Mouse (Mus musculus): ENCODE measurements at regions not wholly inside any gene's neighbourhood (a gene's known extent, or its start where the extent isn't known, plus 50 kb on each side); places are given as distances from the start of the nearest gene placed in this dataset.
"Not testable (repeated sequence)": the region's sequence is repeated elsewhere in the genome, so short reads cannot be mapped to it uniquely, and the experiment has no call there.

DNA sequence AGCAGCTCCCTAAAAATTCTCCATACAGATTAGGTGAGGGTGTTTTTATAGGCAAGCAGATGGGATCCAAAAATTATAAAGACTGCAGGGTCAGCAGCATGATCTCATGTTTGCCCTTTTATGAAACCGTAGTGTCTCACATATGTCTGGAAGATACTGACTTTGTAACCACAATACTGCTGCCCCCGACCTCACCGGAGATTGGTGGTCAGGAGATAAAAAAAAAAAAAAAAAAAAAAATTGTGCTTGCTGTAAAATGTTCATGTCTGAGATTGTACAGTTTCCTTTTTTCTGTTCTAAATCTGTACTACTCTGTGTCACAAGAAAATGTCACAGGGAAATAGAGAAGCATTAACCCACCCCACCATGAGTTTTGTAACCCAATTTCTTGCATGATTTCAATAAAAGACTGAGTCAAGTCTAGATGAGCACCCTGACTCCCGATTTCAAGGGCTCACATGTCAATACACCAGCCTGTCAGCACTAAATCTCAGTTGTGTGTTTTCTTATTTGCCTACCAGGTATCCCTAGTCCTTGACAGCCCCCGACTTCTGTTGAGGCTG is 169.5 kb upstream of the Ipo5 start:
- intact Hi-C loops (cut with DNase I), result no loop called here
- no peak for DNase-seq

DNA sequence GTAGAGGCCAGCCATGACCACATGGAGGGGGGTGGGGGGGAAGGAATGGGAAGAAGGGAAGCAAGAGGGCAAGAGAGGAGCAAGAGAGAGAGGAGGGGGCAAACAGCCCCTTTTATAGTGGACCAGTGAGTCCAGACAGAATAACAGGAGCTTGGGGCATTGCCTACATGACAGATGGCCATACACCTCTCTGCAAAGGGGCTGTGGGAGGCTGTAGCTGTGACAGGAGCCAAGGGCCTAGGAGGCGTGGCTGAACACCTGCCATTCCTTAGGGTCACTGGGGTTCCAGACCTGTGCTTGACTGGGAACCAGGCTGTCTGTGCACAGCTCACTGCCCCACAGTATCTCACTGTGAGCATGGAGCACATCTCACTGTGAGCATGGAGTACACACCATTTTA is 157.0 kb upstream of the Ipo5 start:
- intact Hi-C loops (cut with DNase I), result no loop called here

DNA sequence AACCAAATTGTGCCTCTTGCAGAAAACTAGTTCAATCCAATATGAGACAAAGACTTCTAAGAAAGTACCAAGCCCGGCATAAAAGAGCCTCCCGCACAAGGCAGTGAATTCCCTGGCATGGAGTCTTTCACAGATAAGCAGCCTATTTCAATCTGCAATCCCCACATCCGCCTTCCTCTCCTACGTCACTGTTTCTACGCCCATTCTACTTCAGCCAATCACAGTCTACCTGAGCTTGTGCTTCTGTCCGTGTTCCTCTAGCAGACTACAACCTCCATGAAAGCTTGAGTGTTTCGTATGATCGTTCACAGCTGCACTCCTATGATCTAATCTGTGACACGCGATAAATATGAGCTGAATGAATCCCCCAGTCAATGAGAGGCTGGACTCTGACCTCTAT is 155.6 kb upstream of the Ipo5 start:
- intact Hi-C loops (cut with DNase I), result no loop called here
- DNase-seq, result peak in 1 of 2 experiments; percentile 21

More for the DNA sequence above, 157.0 kb upstream of the Ipo5 start:
- DNase-seq, result no peak

DNA sequence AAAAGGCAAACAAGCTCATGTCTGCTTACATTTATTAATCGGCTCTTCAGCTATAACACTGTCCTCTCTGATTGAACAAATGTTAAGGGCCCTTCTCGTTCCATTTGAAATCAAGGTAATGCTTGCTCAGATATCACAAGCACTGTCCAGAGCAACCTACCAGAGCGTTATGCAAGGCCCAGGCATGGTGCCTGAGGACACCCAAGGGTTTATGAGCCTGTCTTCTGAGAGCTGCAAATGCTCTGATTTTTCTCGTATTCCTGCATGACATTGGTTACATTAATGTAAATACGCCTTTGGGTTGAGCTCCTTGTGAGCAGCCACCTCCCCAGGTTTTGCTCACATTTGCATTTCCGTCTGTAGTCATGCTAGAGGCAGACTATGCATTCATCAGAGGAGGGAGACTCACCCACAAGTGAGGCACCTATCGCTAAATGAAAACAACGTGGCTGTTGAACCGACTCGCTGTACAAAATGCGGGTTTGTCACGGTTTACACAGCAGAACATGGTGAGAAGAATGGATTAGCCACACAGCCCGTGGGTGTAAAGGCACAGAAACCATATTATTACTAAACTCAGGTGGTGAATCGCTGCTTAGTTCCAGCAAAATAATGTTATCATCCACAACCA is 152.7 kb upstream of the Ipo5 start:
- DNase-seq, result no peak
- intact Hi-C loops (cut with DNase I), result no loop called here

DNA sequence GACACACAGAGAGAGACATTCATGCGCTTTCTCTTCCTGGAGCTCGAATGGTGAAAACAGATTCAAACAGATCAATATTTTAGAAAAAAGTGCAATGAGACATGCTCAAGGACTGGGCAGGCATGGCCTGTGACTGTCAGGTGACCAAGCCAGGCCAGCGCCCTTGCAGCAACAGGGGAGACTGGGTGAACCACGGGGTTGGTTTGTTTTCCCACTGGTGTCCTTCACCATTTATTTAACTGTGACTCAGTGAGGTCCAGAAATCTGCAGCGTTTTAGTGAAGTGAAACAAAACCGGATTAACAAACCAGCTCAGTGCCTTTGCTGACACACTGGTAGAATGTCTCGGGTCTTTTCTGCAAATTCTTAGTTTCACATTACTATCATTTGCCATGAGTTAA is 148.9 kb upstream of the Ipo5 start:
- no peak for DNase-seq
- intact Hi-C loops (cut with DNase I), result loop anchor here (5.0 to 10.0 kb wide), 4 partner anchors 285 to 685 kb away; partner anchors contain the start of gene Rap2a

DNA sequence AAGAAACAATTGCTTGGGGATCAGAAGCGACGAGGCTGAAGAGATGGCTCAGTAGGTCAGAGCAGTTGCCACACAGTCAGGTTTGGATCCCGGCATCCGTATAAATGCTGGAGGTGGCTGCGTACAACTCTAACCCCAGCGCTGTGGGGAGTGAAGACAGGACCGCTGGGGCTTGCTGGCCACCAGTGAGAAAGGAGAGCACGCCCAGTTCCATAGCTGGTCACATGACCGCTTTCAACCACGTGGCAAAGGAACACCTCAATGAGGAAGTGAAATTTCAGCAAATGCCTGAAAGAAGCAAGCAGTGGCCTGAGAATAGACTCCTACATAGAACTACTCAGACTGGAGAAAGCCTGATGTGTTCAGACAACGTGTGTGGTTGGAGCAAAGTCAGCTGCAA is 148.3 kb upstream of the Ipo5 start:
- peak; percentile 27 to 31 for DNase-seq
- intact Hi-C loops (cut with DNase I), result loop anchor here (5.0 to 10.0 kb wide), 4 partner anchors 285 to 685 kb away; partner anchors contain the start of gene Rap2a

DNA sequence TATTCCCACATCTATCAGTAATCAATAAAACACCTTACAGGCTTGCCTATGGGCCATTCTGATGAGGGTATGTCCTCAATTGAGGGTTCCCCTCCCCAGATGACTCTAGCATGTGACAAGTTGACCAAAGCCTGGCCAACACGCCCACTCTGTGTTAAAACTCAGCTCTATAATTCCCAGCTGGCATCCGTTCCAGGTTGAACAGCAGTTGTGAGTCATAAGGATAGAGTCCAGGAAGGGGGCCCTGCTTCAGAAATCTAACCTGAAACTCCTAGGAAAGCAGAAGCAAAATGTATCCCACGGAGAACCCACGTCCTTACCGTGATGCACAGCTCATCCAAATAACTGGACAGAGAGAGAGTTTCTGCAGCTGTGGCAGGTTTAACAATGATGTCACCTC is 147.2 kb upstream of the Ipo5 start:
- no peak for DNase-seq
- intact Hi-C loops (cut with DNase I), result loop anchor here (5.0 to 10.0 kb wide), 4 partner anchors 286 to 686 kb away; partner anchors contain the start of gene Rap2a

DNA sequence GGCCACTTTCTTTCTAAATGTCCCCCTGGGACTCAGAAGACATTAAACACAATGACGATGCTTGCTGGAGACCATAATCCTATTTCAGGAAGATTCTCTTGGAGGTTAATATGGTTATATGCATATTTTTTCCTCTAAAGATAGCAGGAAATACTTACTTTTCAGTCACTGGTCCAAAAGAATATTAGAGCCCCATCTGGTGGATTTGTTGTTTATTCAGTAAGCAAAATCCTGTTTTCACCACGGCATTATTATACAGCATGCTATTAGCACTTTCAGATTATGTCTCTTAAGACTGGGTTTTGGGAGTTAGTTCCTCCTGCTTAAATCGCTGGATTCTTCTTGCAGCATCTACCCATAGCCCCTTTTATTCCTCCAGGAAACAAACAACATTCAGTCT is 146.6 kb upstream of the Ipo5 start:
- intact Hi-C loops (cut with DNase I), result loop anchor here (5.0 to 10.0 kb wide), 4 partner anchors 287 to 687 kb away; partner anchors contain the start of gene Rap2a
- DNase-seq, result no peak

DNA sequence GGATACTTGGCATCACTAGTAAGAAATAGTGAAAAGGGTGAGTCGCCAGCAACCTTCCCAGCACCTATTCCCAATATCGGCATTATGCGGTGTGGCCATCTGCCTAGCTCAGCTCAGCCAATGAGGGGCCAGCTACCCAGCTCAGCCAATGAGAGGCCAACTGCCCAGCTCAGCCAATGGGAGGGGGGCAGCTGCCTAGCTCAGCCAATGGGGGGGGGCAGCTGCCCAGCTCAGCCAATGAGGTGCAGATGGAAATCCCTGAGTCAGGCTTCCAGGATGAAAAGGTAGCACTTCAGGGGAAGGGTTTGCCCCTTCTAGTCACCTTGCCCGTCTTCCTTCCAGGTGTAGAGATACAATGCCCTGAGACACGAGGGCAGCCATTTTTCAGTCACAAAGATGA is 144.6 kb upstream of the Ipo5 start:
- intact Hi-C loops (cut with DNase I), result loop anchor here (10.0 kb wide), 2 partner anchors 352 to 502 kb away; no protein-coding TSS in a partner anchor
- no peak for DNase-seq

DNA sequence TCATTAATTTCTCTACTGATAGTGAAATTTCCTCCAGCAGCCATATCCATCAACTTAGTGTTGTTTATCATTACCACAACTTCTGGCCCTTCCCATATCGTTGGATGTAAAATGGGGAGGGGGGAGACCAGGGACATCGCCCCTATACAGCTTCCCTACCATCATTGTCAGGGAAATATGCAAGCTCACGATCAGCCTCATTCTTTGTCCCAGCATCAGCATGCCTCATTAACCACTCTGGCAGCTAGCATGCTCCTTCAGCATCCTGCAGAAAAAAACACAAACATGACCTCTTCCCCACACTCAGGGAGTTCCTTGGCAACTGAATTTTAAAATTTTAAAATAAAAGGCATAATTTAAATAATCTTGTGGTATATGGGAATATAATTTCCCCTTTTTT is 140.4 kb upstream of the Ipo5 start:
- intact Hi-C loops (cut with DNase I), result no loop called here

DNA sequence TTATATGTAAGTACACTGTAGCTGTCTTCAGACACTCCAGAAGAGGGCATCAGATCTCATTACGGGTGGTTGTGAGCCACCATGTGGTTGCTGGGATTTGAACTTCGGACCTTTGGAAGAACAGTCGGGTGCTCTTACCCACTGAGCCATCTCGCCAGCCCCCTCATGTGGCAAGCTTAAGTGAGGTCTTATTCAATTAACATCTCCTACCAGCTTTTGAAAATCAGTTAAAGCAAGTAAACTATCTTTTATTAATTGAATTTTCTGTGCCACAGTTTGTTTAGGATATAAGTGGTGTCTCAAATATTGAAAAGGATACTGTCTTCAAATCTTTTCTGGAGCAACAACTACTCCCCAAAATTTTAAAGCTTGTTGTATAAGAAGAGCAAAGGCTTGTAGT is 138.0 kb upstream of the Ipo5 start:
- intact Hi-C loops (cut with DNase I); DNase-seq: not testable (repeated sequence)

More for the DNA sequence above, 140.4 kb upstream of the Ipo5 start:
- no peak for DNase-seq

DNA sequence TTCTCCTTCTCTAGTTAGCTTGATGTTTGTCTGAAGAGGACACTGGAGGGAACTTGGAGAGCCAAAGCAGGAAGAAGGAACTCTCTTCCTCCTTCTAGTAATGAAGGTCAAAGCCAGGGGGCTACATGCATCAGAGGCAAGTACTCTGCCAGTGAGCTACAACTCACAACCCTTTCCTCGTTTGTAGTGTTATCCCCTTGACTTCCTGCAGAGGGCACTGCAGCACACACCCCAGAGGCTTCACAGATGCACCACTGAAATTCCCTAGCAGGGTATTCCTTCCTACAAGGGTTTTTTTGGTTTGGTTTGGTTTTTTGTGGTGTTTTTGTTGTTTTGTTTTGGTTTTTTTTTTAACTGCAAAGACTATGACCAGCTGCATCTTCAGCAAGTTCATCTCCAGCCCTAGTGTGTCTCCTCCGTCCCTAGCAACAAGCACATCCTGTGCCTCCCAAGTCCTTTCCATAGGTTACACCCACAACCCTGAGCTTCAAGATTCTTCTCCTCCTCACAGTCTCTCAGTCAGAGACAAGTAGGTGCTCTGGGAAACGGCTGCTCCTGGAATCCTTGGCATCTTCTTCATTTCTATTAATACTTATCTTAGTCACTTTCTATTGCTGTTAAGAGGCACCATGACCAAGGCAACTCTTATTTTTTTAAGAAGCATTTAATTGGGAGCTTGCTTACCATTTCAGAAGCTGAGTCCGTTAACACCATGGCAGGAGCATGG is 119.0 kb upstream of the Ipo5 start:
- DNase-seq, result no peak
- intact Hi-C loops (cut with DNase I), result no loop called here

DNA sequence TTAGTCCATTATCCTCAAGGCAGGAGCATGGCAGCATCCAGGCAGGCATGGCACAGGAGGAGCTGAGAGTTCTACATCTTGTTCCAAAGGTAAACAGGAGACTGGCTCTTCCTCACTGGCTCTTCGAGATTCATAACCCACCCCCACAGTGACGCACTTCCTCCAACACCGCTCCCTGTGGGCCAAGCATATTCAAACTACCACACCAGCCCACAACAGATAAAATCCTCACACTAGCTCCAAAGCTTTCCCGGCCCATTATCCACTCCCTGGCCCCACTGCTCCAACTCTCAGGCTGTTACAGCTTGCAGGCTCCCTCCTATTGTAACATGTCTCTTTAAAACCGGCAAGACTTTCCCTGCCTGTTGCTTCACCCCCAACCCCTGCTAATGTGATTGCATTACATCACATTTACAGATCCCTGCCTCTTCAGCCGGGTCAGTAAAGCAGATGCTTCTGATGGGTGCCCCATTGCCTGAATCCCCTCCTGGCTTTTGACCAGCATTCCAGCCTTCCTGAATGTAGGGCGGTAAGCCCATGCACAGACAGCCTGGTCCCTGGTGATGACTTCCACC is 113.0 kb upstream of the Ipo5 start:
- intact Hi-C loops (cut with DNase I), result no loop called here

DNA sequence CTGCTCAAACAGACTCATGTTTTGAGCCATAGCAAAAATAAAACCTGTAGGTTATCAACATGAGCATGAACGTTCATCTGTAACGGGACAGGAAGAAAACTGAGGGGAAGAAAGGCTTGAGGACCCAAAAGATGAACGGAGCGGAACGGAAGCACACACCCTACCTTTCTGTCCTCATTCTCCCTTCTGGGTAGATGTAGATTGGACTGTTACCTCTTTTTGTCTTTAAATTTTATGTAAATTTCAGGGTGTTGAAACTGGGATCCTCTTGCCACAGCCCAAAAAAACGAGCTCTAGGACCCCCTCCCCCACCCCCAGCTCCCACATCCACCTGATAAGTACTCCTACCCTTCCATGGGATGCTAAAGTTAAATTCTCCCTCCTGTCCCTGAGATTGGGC is 107.8 kb upstream of the Ipo5 start:
- no peak for DNase-seq
- intact Hi-C loops (cut with DNase I), result no loop called here

More for the DNA sequence above, 113.0 kb upstream of the Ipo5 start:
- DNase-seq, result peak in 1 of 2 experiments; percentile 25

DNA sequence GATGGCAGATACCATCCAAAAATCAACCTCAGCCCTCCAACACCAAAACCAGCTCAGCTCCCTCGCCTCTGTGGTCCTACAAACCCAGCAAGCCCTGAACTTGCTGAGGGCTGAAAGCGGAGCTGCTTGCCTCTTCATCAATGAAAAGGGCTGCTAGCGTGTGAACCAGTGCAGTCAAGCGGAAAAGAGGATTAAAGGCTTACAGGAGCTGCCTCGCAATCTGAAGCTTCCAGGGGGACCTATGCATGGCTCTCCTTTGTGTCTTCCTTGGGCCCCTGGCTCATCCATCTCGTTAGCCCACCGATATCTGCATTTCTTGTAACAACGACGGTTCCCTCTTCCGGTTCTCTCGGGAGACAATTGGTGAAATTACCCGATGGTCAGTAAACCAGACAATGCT is 107.3 kb upstream of the Ipo5 start:
- DNase-seq, result no peak
- intact Hi-C loops (cut with DNase I), result no loop called here

DNA sequence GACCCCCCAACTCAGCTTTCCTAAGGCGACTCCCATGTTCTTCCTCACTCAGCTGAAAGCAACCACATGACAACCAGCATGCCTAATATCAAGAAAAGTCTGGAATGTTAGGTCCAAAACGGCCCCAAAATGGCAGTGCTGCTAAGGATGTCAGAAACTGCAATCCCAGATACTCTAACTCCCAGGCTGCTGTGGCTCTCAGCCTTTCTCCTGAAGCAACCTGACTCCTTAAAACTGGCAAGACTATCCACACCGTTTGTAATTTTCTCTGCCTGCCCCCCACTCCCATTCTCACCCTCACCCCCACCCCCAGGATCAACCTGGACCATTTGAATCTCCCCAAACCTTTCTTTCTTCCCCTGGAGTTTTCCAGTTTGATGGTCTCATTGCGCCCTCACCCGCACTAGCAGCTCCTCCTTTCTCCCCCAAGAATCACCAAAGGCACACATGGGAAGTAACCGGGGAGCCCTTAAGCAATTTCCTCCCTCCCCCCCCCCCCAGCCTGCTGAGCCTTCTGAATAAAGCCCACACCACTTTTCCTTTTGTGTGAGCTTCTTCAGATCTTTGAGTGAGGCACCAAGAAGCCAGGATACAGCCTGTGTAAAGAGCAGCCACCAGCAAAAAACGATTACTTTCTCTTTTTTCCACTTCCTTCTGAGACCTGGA is 106.7 kb upstream of the Ipo5 start:
- intact Hi-C loops (cut with DNase I), result no loop called here
- DNase-seq, result no peak

DNA sequence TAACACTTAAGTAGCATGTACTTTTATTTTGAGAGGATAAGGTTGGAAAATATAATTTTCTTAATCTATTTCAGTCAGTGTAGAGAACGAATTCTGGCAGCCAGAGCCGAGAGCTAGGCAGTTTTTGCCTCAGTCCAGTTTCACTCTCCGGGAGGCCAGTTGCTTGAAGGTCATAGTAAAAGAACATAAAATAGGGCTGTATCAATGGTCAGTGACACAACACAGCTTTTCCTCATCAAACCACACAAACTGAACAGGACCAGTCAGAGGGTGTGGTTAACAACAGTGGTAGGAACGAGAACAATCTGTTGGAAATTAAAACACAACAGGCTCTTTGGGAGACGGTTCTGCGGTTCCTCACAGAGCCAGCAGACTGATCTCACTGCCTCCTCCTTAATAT is 105.9 kb upstream of the Ipo5 start:
- peak; percentile 8 to 21 for DNase-seq
- intact Hi-C loops (cut with DNase I), result no loop called here

DNA sequence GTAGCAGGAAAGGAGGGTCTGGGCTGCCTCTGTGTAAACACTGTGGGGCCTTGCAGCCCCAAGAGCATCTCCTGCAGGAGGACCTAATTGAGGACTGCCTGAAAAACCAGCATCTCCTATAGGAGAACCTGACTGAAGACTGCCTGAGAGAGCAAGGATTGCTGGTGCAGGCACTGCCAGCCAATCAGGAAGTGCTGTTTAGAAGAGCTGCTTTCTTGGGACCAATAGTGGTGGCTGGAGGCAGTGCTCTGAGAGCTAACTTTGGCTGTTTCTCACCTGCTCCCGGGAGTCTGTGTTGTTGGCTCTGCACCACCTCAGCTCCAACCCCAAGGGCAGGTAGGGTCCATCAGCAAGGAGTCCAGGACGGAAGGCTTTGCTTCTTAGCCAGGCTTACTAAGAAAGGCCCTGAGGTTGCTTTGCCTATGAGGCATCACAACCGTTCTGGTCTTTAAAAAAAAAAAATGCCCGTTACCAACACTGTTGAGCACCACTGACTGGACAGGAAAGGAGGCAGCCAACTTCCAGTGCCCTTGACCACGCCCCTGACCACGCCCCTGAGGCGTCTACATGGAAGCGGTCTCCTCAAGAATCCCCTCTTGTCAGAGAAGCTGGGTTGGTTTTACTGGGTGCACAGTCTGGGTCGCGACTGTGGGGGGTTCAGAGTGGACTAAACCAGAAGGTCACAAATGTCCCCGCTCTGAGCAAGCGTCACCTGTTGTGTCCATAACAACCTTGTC is 105.0 kb upstream of the Ipo5 start:
- DNase-seq; intact Hi-C loops (cut with DNase I): not testable (repeated sequence)

DNA sequence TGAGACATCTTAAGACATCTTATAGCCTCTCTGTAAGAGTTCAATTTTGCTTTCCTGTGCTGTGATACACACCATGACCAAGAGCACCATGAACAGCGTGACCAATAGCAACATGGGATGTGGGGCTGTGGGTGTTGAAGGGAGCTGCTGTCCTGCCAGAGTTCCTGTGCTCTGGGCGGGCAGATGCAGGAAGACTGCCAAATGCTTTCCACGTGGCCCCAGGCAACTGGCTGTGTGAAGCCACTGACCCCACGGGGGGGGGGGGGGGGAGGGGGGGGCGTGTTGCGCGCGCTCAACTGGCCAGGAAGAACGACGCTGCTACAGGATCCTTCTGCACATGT is 104.5 kb upstream of the Ipo5 start:
- DNase-seq, result peak; percentile 17 to 23
- intact Hi-C loops (cut with DNase I), result no loop called here

DNA sequence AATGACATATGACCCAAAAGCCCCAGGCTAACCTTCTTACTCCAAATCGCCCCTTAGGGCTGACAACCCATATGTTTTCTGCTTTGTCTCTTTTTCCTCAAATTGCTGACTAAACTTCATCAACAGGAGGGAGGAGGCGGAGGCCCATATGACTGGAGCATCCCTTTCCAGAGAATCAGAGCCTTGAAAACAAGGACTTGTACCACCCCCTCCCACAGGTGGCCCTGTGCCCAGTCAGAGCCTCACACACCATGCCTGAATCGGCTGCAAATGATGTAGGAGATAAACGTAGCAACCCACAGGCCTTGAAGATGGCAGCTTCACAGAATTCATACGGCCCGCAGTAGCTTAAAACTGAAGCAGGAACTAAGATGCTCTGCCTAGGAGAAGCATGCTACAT is 101.7 kb upstream of the Ipo5 start:
- DNase-seq, result no peak
- intact Hi-C loops (cut with DNase I), result no loop called here

Data from heart, postnatal 10 days (tissue).